Mouse (Mus musculus) hindbrain, embryonic 10.5 days (tissue): ENCODE measurements at regions not wholly inside any gene's neighbourhood (a gene's known extent, or its start where the extent isn't known, plus 50 kb on each side); places are given as distances from the start of the nearest gene placed in this dataset.

Experiments
- DNase-seq: peaks from one replicate; pipeline ENCODE4 v3.0.0-alpha.2; 2017; ENCODE audit warnings: low spot score
- H3K27ac ChIP-seq: fragments of 300-500 bp; sonication (generic); 2 replicates; pipeline ENCODE4 v1.5.1; 2016; ENCODE audit warnings: mild to moderate bottlenecking, moderate library complexity
- H3K27me3 ChIP-seq: fragments of 300-500 bp; sonication (generic); 2 replicates; pipeline ENCODE4 v1.6.1; 2016; ENCODE audit warnings: mild to moderate bottlenecking; ENCODE audit not compliant: poor library complexity, insufficient read depth, severe bottlenecking
- H3K36me3 ChIP-seq: fragments of 300-500 bp; sonication (generic); 2 replicates; pipeline ENCODE4 v1.6.1; 2016; ENCODE audit warnings: mild to moderate bottlenecking, moderate library complexity
- H3K4me1 ChIP-seq: fragments of 300-500 bp; sonication (generic); replicated peaks from 2 replicates; pipeline ENCODE4 v1.6.1; 2016; ENCODE audit warnings: mild to moderate bottlenecking
- H3K4me3 ChIP-seq: fragments of 300-500 bp; sonication (generic); 2 replicates; pipeline ENCODE4 v1.5.1; 2016; ENCODE audit warnings: mild to moderate bottlenecking, moderate library complexity
- H3K9me3 ChIP-seq: fragments of 300-500 bp; sonication (generic); 2 replicates; pipeline ENCODE4 v1.6.1; 2016; ENCODE audit warnings: mild to moderate bottlenecking, moderate library complexity
- WGBS: fragments of 180-500 bp; shearing (Covaris S2); methylation state at CpG from one replicate; pipeline ENCODE4 v1.1.7; 2016; 5-methylcytosine and 5-hydroxymethylcytosine counted together

GRCm38 (mm10) chr4:35372528-35373212 is 146.7 kb upstream of the C9orf72 start:
- peak; percentile 83 for DNase-seq
- peaks cover 5% of the 10 kb centered on the region; the same call in 1 of the 2 replicates for H3K9me3 ChIP-seq
- no peak overlapping the region for H3K4me3 ChIP-seq
- H3K36me3 ChIP-seq = no peaks in the 10 kb centered on the region
- WGBS = 36% methylated on average over 8 of the region's 8 CpGs
- no peak overlapping the region for H3K27ac ChIP-seq
- no peaks in the 10 kb centered on the region for H3K27me3 ChIP-seq
- H3K4me1 ChIP-seq = 0 out of 2 replicates have a peak, but pooled peaks cover 2% of the 10 kb centered on the region

DNA sequence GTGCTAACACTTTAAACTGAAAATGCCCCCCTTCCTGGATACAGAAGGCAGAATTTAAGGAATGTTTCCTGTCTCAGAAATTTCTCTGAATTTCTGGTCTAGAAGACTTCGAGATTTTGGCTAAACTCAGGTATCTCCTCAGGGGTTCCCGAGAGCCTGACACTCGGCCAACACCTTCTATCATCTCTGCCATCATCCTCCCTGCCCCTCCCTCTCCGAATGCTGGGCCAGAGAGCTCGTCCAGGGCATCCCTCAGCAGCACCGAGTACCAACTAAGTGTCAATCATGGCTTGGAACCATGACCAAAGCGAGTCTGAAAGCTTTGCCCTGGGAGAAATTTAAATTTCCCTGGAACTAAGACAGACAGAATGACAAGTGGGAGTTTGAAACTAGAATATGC is 138.2 kb upstream of the C9orf72 start:
- Histone ChIP-seq H3K4me1 (no peaks in the 10 kb centered on the region), H3K9me3 (no peaks in the 10 kb centered on the region), H3K27ac (no peak overlapping the region), H3K4me3 (no peak overlapping the region), H3K27me3 (no peaks in the 10 kb centered on the region), H3K36me3 (no peaks in the 10 kb centered on the region)
- no peak for DNase-seq
- WGBS = 81% methylated on average over 7 of the region's 7 CpGs

DNA sequence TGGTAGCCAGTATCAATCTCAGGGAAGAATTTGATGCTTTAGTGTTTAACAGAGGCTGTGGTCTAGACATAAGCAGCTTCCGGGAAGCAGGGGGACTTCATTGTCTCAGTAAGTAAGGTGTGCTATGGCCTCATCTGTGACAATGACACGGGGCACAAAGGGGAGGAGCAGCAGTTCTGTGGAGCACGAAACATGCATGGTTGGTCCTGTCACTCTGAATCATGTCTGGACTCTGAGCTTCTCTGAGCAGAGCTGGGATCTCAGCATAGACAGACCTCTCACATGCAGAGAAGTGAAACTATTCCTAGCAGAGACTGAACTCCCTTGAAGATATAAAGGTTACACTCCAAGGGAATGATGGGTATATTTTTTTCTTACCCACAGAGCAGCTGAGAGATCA is 136.2 kb upstream of the C9orf72 start:
- 72% methylated on average over 3 of the region's 3 CpGs for WGBS
- H3K27me3 ChIP-seq = no peaks in the 10 kb centered on the region
- H3K9me3 ChIP-seq = no peaks in the 10 kb centered on the region
- no peak overlapping the region for H3K27ac ChIP-seq
- H3K36me3 ChIP-seq = no peaks in the 10 kb centered on the region
- H3K4me1 ChIP-seq = no peaks in the 10 kb centered on the region
- no peak for DNase-seq
- H3K4me3 ChIP-seq = no peak overlapping the region

GRCm38 (mm10) chr4:35359376-35359775 is 133.4 kb upstream of the C9orf72 start:
- H3K4me1 ChIP-seq = no peaks in the 10 kb centered on the region
- no peak overlapping the region for H3K4me3 ChIP-seq
- no peaks in the 10 kb centered on the region for H3K36me3 ChIP-seq
- DNase-seq = no peak
- WGBS = 86% methylated on average over 3 of the region's 3 CpGs
- no peak overlapping the region for H3K27ac ChIP-seq
- H3K27me3 ChIP-seq = no peaks in the 10 kb centered on the region
- no peaks in the 10 kb centered on the region for H3K9me3 ChIP-seq

DNA sequence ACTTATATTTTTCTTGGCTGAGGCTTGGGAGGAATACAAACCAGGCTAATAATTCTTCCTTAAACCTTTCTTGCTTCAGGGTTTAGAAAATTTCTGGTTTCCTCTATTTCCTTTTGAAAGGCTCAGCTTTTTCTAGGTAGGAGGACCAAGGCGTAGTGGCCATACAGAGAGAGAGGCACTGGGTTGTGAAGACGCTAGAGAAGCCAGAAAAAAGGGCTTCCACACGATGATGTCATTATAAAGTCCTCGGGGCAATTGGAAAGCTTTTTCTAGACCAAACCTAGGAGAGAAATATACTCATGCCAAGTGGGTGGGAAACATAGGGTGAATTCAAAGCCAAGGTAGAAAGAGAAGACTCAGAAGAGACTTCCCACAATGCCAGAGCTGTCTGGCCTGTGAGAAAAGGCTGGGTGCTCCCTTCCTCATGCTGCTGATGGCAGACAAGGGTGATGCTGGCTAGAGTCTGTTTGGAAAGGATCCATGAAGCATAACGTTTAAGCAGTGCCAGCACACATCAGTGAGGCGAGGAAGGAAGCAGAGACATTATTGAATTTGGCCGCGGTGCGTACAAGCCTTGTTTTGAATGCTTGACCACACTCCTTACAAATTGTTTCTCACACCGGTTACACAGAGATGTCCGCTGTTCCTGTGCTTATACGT is 131.1 kb upstream of the C9orf72 start:
- H3K36me3 ChIP-seq = no peaks in the 10 kb centered on the region
- H3K9me3 ChIP-seq = no peaks in the 10 kb centered on the region
- no peaks in the 10 kb centered on the region for H3K4me1 ChIP-seq
- no peaks in the 10 kb centered on the region for H3K27me3 ChIP-seq
- H3K4me3 ChIP-seq = no peak overlapping the region
- 82% methylated on average over 12 of the region's 12 CpGs for WGBS
- DNase-seq = no peak
- no peak overlapping the region for H3K27ac ChIP-seq

DNA sequence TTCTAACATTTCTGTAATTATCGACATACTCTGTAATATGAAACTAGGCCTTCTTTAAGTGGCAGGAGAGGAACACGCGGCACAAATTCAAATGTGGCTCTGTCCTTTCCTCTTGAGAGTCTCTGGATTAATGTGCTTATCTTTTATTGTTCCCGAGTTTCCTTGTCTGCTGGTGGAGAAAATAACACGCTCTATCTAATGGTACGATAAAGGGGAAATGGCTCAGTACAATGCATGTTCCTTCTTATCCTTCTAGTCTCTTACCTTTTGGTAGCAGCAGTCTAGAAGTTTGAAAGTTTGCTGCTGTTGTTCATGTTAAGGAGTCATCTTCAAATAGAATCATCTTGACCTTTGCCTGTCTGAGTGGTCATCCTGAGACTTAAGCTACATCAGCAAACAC is 130.1 kb upstream of the C9orf72 start:
- Histone ChIP-seq H3K4me3 (no peak overlapping the region), H3K27me3 (no peaks in the 10 kb centered on the region), H3K9me3 (no peaks in the 10 kb centered on the region), H3K36me3 (no peaks in the 10 kb centered on the region), H3K4me1 (no peaks in the 10 kb centered on the region), H3K27ac (no peak overlapping the region)
- 89% methylated on average over 6 of the region's 6 CpGs for WGBS
- no peak for DNase-seq

DNA sequence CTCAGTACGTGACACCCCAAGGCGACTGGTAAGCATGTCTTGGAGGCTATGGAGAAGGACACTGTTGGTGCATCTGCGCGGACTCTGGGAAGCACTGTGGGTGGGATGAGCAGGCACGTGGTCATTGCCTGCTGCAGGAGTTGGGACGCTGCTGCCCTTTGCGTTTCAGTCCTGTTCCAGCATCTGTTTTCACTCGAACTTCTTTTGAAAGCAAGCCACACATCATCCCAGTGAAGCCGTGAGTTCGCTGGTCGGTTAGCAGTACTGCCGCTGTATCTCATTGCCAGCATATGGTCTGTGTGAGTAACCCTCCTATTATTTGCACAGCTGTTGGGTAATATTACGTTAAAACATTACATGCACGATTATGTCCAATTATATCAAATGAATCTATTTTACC is 128.1 kb upstream of the C9orf72 start:
- Histone ChIP-seq H3K27ac (no peak overlapping the region), H3K36me3 (no peaks in the 10 kb centered on the region), H3K27me3 (no peaks in the 10 kb centered on the region), H3K4me3 (no peak overlapping the region), H3K4me1 (no peaks in the 10 kb centered on the region), H3K9me3 (no peaks in the 10 kb centered on the region)
- WGBS = 63% methylated on average over 14 of the region's 14 CpGs
- peak; percentile 42 for DNase-seq

DNA sequence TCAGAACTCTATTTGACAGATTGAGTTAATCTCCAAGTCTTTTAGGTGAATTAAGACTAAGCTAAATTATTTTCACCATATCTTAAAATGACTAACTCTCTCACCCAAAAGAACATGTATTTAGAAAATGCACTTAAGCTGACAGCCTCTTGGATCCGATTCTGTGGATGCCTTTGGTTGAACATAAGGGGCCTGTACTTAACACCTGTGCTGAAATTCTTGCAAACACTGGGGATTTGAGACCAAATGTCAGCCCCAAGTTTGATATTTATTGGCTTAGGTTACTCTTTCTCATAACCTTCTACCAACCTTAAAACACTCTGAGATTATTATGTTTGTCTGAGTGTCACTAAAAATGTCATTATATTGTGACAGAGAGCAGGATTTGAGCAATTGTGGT is 126.6 kb upstream of the C9orf72 start:
- WGBS = 83% methylated on average over 1 of the region's 1 CpGs
- no peak overlapping the region for H3K27ac ChIP-seq
- no peaks in the 10 kb centered on the region for H3K9me3 ChIP-seq
- H3K4me1 ChIP-seq = no peaks in the 10 kb centered on the region
- H3K36me3 ChIP-seq = no peaks in the 10 kb centered on the region
- no peaks in the 10 kb centered on the region for H3K27me3 ChIP-seq
- no peak overlapping the region for H3K4me3 ChIP-seq
- no peak for DNase-seq

GRCm38 (mm10) chr4:35350465-35350864 is 124.5 kb upstream of the C9orf72 start:
- Histone ChIP-seq H3K27ac (no peak overlapping the region), H3K4me1 (no peaks in the 10 kb centered on the region), H3K9me3 (no peaks in the 10 kb centered on the region), H3K36me3 (no peaks in the 10 kb centered on the region), H3K4me3 (no peak overlapping the region), H3K27me3 (no peaks in the 10 kb centered on the region)
- no peak for DNase-seq
- 71% methylated on average over 3 of the region's 3 CpGs for WGBS

GRCm38 (mm10) chr4:35347609-35348008 is 121.6 kb upstream of the C9orf72 start:
- H3K9me3 ChIP-seq = no peaks in the 10 kb centered on the region
- no peaks in the 10 kb centered on the region for H3K36me3 ChIP-seq
- no peaks in the 10 kb centered on the region for H3K27me3 ChIP-seq
- no peak overlapping the region for H3K4me3 ChIP-seq
- H3K27ac ChIP-seq = no peak overlapping the region
- H3K4me1 ChIP-seq = no peaks in the 10 kb centered on the region
- no peak for DNase-seq
- WGBS = 89% methylated on average over 3 of the region's 3 CpGs

- no peaks in the 10 kb centered on the region for H3K36me3 ChIP-seq
- H3K4me3 ChIP-seq = no peak overlapping the region
- H3K27ac ChIP-seq = no peak overlapping the region
- no peaks in the 10 kb centered on the region for H3K9me3 ChIP-seq
- 82% methylated on average over 1 of the region's 1 CpGs for WGBS
- H3K27me3 ChIP-seq = no peaks in the 10 kb centered on the region
- no peak for DNase-seq
- H3K4me1 ChIP-seq = no peaks in the 10 kb centered on the region
Observed at GRCm38 (mm10) chr4:35343751-35344150, 117.8 kb upstream of the C9orf72 start.

- Histone ChIP-seq H3K27me3 (no peaks in the 10 kb centered on the region), H3K4me3 (no peak overlapping the region), H3K36me3 (no peaks in the 10 kb centered on the region), H3K9me3 (no peaks in the 10 kb centered on the region), H3K27ac (no peak overlapping the region), H3K4me1 (no peaks in the 10 kb centered on the region)
- 92% methylated on average over 1 of the region's 1 CpGs for WGBS
- DNase-seq = no peak
Observed at GRCm38 (mm10) chr4:35331161-35331560, 105.2 kb upstream of the C9orf72 start.

- no peaks in the 10 kb centered on the region for H3K9me3 ChIP-seq
- H3K4me3 ChIP-seq = no peak overlapping the region
- no peaks in the 10 kb centered on the region for H3K27me3 ChIP-seq
- no peak overlapping the region for H3K27ac ChIP-seq
- H3K4me1 ChIP-seq = no peaks in the 10 kb centered on the region
- DNase-seq = no peak
- H3K36me3 ChIP-seq = no peaks in the 10 kb centered on the region
Observed at GRCm38 (mm10) chr4:35325300-35325699, 99.3 kb upstream of the C9orf72 start.
